Mouse (Mus musculus): ENCODE data around the gene Mrc2.

Gene Mrc2

GRCm38 (mm10) chr11:105390290-105390689, 97.8 kb downstream of the Mrc2 start:
- no peak for DNase-seq (ENCODE audit: low spot score)
